ENCODE assay signal across 8 mouse cellular contexts in the genomic region with DNA sequence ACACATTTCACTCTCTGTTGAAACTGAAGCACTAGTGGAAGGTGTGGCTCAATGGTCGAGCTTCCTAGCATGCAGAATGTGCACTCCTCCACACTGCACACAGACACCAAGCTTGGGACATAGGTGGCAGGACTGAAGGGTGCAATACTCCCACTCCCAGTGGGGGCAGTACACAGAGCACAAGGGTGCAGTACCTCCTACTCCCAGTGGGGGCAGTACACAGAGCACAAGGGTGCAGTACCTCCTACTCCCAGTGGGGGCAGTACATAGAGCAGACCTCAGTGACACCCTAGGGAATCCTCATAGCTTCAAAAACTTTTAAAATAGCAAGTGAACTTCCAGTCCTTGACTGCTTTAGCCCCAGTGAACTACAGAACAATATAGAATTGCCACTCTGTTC. TPM values are rescaled to one million over a fixed set of nuclear protein-coding genes. Genes with fewer than 3 reads are reported as not detected.
DNase-seq lines count a peak whose midpoint lies in the region; ATAC-seq and TF ChIP-seq lines count a peak whose summit lies in the region.

No protein-coding gene starts in this region.

- peaks cover 7% of the 10 kb centered on the region; the same call in 1 of the 2 replicates for H3K36me3 ChIP-seq in thymus, adult 2 months (ENCODE audit: control insufficient read depth, insufficient read depth, low read length)

- H3K27ac ChIP-seq in thymus, adult 2 months (ENCODE audit: control insufficient read depth, insufficient read depth, low read length), result no peak overlapping the region

- H3K4me3 ChIP-seq in thymus, adult 2 months (ENCODE audit: control insufficient read depth, insufficient read depth, low read length), result no peak overlapping the region

- H3K4me1 ChIP-seq in thymus, adult 2 months (replicated peaks; ENCODE audit: control insufficient read depth, insufficient read depth, low read length), result no peaks in the 10 kb centered on the region

- ATAC-seq in common myeloid progenitor, adult 5-6 weeks (replicated peaks; ENCODE audit: low read depth, poor library complexity, severe bottlenecking), result peak; percentile 98

- DNase-seq in embryo, embryonic 10 days (ENCODE audit: low spot score), result peak; percentile 15
- no peak for DNase-seq in embryo, embryonic 9.5 days (ENCODE audit: extremely low spot score)
- peak; percentile 20 to 35 for DNase-seq in right cerebral cortex, adult 2 months (ENCODE audit: low spot score in 2 of 2)
- DNase-seq in right cerebral cortex, postnatal 25 days, result no peak
- peak; percentile 36 for DNase-seq in kidney, postnatal 14 days
- peak; percentile 46 for DNase-seq in mesoderm, embryonic 11.5 days (ENCODE audit: low read depth, low spot score)
- DNase-seq in thymus, adult 2 months, result peak; percentile 51

- WGBS in thymus, adult 2 months, result 97% methylated on average over 1 of the region's 1 CpGs

- H3K27me3 ChIP-seq in thymus, adult 2 months (ENCODE audit: control insufficient read depth, insufficient read depth, low read length), result no peaks in the 10 kb centered on the region

- TF ChIP-seq CTCF in thymus, adult 2 months (IDR thresholded peaks at IDR 0.05; ENCODE audit: borderline replicate concordance, control insufficient read depth, extremely low read depth, insufficient read depth, low read length, poor library complexity), result peak; percentile 86; the same call in 1 of the 2 replicates

- TF ChIP-seq POLR2A in thymus, adult 2 months (IDR thresholded peaks at IDR 0.05; ENCODE audit: control insufficient read depth, extremely low read depth, insufficient read depth, low read length, poor library complexity), result no peak

RNA-seq across cellular contexts. Expression of gene Coa5, which starts 10.5 kb away (rescaled TPM):
- 71.1 and 86.2 TPM in 2 replicates for total RNA-seq in common myeloid progenitor, adult 5-6 weeks (2017)
- polyA plus RNA-seq in thymus, adult 2 months (2012; rRNA removed), result 56.3 and 61.3 TPM in 2 replicates

RNA-seq across cellular contexts. Expression of gene Unc50, which starts 10.5 kb away (rescaled TPM):
- total RNA-seq in common myeloid progenitor, adult 5-6 weeks (2017), result 35.5 and 49.2 TPM in 2 replicates
- polyA plus RNA-seq in thymus, adult 2 months (2012; rRNA removed), result 40.7 and 49.1 TPM in 2 replicates

Comparison
In these comparisons a context has a peak if more than half of its experiments do, and no peak if none do; other contexts are left out.
1. DNase-seq: peak in embryo, embryonic 10 days (single experiment), right cerebral cortex, adult 2 months (2 of 2), kidney, postnatal 14 days (single experiment), mesoderm, embryonic 11.5 days (single experiment) and thymus, adult 2 months (single experiment); none in embryo, embryonic 9.5 days (single experiment) and right cerebral cortex, postnatal 25 days (single experiment).